ENCODE assay signal across 33 mouse cellular contexts in the genomic region with DNA sequence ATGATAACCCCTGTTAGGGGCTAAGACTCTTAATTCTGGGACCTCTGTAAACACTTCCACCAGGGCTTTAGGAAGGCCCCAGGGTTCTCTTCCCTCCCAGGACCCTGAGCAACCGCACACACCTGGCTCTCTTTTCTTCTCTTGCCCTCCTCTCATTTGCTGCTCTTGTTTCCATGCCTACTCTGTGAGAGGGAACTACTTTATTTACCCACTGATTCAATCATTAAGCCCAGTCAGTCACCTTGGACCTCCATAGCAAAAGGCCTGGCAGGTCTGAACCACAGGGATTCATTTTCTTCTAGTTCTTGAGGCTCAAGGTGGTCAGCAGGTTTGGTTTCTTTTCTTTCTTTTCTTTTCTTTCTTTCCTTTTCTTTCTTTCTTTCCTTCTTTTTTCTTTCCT. TPM values are rescaled to one million over a fixed set of nuclear protein-coding genes. Genes with fewer than 3 reads are reported as not detected.
DNase-seq lines count a peak whose midpoint lies in the region; ATAC-seq lines count a peak whose summit lies in the region.
"Had no signal": no experiment of that assay in that cellular context is flagged by ENCODE, and none has a peak within 500 bp of the region (broad histone marks: within the 10 kb centered on the region; RNA-seq: fewer than 3 reads in every experiment).

No protein-coding gene starts in this region.

- no peaks in the 10 kb centered on the region for H3K27me3 ChIP-seq in heart, embryonic 10.5 days (ENCODE audit: insufficient read depth, poor library complexity, severe bottlenecking)
- H3K27me3 ChIP-seq in lung, embryonic 15.5 days, result no peaks in the 10 kb centered on the region
- no peaks in the 10 kb centered on the region for H3K27me3 ChIP-seq in limb, embryonic 10.5 days (ENCODE audit: low read depth, poor library complexity, severe bottlenecking)
- H3K27me3 ChIP-seq in stomach, embryonic 15.5 days (replicated peaks), result no peaks in the 10 kb centered on the region
- H3K27me3 ChIP-seq: forebrain, embryonic 13.5 days; heart, embryonic 12.5 days; midbrain, embryonic 13.5 days had no signal

- H3K27ac ChIP-seq in heart, embryonic 10.5 days, result no peak overlapping the region
- no peak overlapping the region for H3K27ac ChIP-seq in lung, embryonic 15.5 days
- peak overlapping the region; percentile 92 for H3K27ac ChIP-seq in limb, embryonic 10.5 days
- peak overlapping the region; percentile 21; the same call in 1 of the 2 replicates for H3K27ac ChIP-seq in stomach, embryonic 15.5 days
- H3K27ac ChIP-seq: forebrain, embryonic 13.5 days; hindbrain, embryonic 14.5 days; liver, embryonic 14.5 days; midbrain, embryonic 13.5 days had no signal

- no peaks in the 10 kb centered on the region for H3K36me3 ChIP-seq in heart, embryonic 10.5 days
- H3K36me3 ChIP-seq in lung, embryonic 15.5 days, result no peaks in the 10 kb centered on the region
- H3K36me3 ChIP-seq in limb, embryonic 10.5 days, result no peaks in the 10 kb centered on the region
- no peaks in the 10 kb centered on the region for H3K36me3 ChIP-seq in stomach, embryonic 15.5 days
- H3K36me3 ChIP-seq: G1E; heart, embryonic 12.5 days; midbrain, embryonic 13.5 days had no signal

- H3K9ac ChIP-seq in lung, embryonic 15.5 days, result no peak overlapping the region
- H3K9ac ChIP-seq in stomach, embryonic 15.5 days, result no peak overlapping the region
- H3K9ac ChIP-seq: forebrain, embryonic 13.5 days; heart, embryonic 12.5 days; hindbrain, embryonic 14.5 days; liver, embryonic 14.5 days; midbrain, embryonic 13.5 days had no signal

- H3K4me2 ChIP-seq in lung, embryonic 15.5 days, result no peak overlapping the region
- H3K4me2 ChIP-seq in stomach, embryonic 15.5 days, result no peak overlapping the region
- H3K4me2 ChIP-seq: forebrain, embryonic 13.5 days; heart, embryonic 12.5 days; hindbrain, embryonic 14.5 days; midbrain, embryonic 13.5 days had no signal

- H3K4me1 ChIP-seq in heart, embryonic 10.5 days, result peaks cover 26% of the 10 kb centered on the region
- peaks cover 27% of the 10 kb centered on the region for H3K4me1 ChIP-seq in lung, embryonic 15.5 days
- peaks cover 69% of the 10 kb centered on the region for H3K4me1 ChIP-seq in limb, embryonic 10.5 days
- H3K4me1 ChIP-seq in stomach, embryonic 15.5 days, result peaks cover 5% of the 10 kb centered on the region

- WGBS in heart, embryonic 10.5 days, result 60% methylated on average over 1 of the region's 1 CpGs
- 58% methylated on average over 1 of the region's 1 CpGs for WGBS in lung, embryonic 15.5 days
- 96% methylated on average over 1 of the region's 1 CpGs for WGBS in limb, embryonic 10.5 days
- WGBS in stomach, embryonic 15.5 days, result 63% methylated on average over 1 of the region's 1 CpGs

- 0 out of 2 replicates have a peak, but pooled peaks have one; percentile 40 for ATAC-seq in lung, embryonic 15.5 days (ENCODE audit: borderline replicate concordance, extremely low read depth, low FRiP score, low TSS enrichment)
- peak; percentile 66 for ATAC-seq in stomach, embryonic 15.5 days (ENCODE audit: insufficient read depth, low FRiP score, low read depth)
- ATAC-seq: forebrain, embryonic 13.5 days; intestine, postnatal 0 days; midbrain, embryonic 13.5 days had no signal

- no peak overlapping the region for H3K4me3 ChIP-seq in heart, embryonic 10.5 days
- no peak overlapping the region for H3K4me3 ChIP-seq in lung, embryonic 15.5 days
- H3K4me3 ChIP-seq in limb, embryonic 10.5 days, result no peak overlapping the region
- no peak overlapping the region for H3K4me3 ChIP-seq in stomach, embryonic 15.5 days (replicated peaks)
- H3K4me3 ChIP-seq: forebrain, embryonic 13.5 days; heart, embryonic 12.5 days; megakaryocyte, embryonic 14.5 days; midbrain, embryonic 13.5 days had no signal

- intact Hi-C loops in heart, postnatal 25 days (cut with DNase I), result no loop called here

- DNase-seq in heart, embryonic 10.5 days (ENCODE audit: low spot score), result peak; percentile 20
- no peak for DNase-seq in heart, postnatal 25 days (ENCODE audit: low spot score)
- DNase-seq in lung, postnatal 25 days (ENCODE audit: low spot score), result no peak
- no peak for DNase-seq in limb, embryonic 10.5 days (ENCODE audit: low spot score)
- DNase-seq in retina, embryonic 14.5 days (ENCODE audit: low spot score), result no peak
- DNase-seq: adrenal gland, adult 8-10 months; cerebellum, adult 8-10 months; cerebellum, postnatal 25 days; gastrocnemius, postnatal 10 days; kidney, adult 9 months; kidney, postnatal 10 days; layer of hippocampus, adult 9-11 months; lung, postnatal 4 days; right cerebral cortex, postnatal 25 days; thymus, postnatal 4 days had no signal

- H3K9me3 ChIP-seq in heart, embryonic 10.5 days, result no peaks in the 10 kb centered on the region
- H3K9me3 ChIP-seq in lung, embryonic 15.5 days, result no peaks in the 10 kb centered on the region
- no peaks in the 10 kb centered on the region for H3K9me3 ChIP-seq in limb, embryonic 10.5 days (replicated peaks)
- no peaks in the 10 kb centered on the region for H3K9me3 ChIP-seq in stomach, embryonic 15.5 days
- H3K9me3 ChIP-seq: forebrain, embryonic 13.5 days; G1E; heart, embryonic 12.5 days; midbrain, embryonic 13.5 days had no signal

RNA-seq across cellular contexts. Expression of gene Tut4, which starts 23.0 kb away (rescaled TPM):
- 44.6 and 79.6 TPM in 2 replicates for polyA plus RNA-seq in heart, embryonic 10.5 days (2016; fragmentation: Nextera tagmentation; extraction: Ambion mirVana)
- 10 to 100 TPM; 21.2 to 24.0 TPM for total RNA-seq in heart, postnatal 25 days (2021)
- polyA plus RNA-seq in lung, embryonic 15.5 days (2015; fragmentation: Nextera tagmentation; extraction: Ambion mirVana), result 60.1 and 60.7 TPM in 2 replicates
- 95.8 and 119 TPM in 2 replicates for polyA plus RNA-seq in limb, embryonic 10.5 days (2016; fragmentation: Nextera tagmentation; extraction: Ambion mirVana)
- polyA plus RNA-seq in stomach, embryonic 15.5 days (2015; fragmentation: Nextera tagmentation; extraction: Ambion mirVana), result 58.2 and 63.5 TPM in 2 replicates

RNA-seq across cellular contexts. Expression of gene Gpx7, which starts 29.5 kb away (rescaled TPM):
- polyA plus RNA-seq in heart, embryonic 10.5 days (2016; fragmentation: Nextera tagmentation; extraction: Ambion mirVana), result 54.3 and 58.8 TPM in 2 replicates
- total RNA-seq in heart, postnatal 25 days (2021), result 10 to 100 TPM in 1 of 2 experiments, 1 to 10 TPM in 1; 9.0 to 11.1 TPM
- polyA plus RNA-seq in lung, embryonic 15.5 days (2015; fragmentation: Nextera tagmentation; extraction: Ambion mirVana), result 86.3 and 88.2 TPM in 2 replicates
- 40.6 and 44.3 TPM in 2 replicates for polyA plus RNA-seq in limb, embryonic 10.5 days (2016; fragmentation: Nextera tagmentation; extraction: Ambion mirVana)
- 53.9 and 54.6 TPM in 2 replicates for polyA plus RNA-seq in stomach, embryonic 15.5 days (2015; fragmentation: Nextera tagmentation; extraction: Ambion mirVana)
- total RNA-seq: monocyte, adult 5-6 weeks had no signal
- polyA plus RNA-seq: G1E had no signal

RNA-seq across cellular contexts. Expression of gene Shisal2a, which starts 53.1 kb away (rescaled TPM):
- 3.0 and 3.5 TPM in 2 replicates for polyA plus RNA-seq in heart, embryonic 10.5 days (2016; fragmentation: Nextera tagmentation; extraction: Ambion mirVana)
- not detected for total RNA-seq in heart, postnatal 25 days (2021)
- 0.36 and 0.88 TPM in 2 replicates for polyA plus RNA-seq in lung, embryonic 15.5 days (2015; fragmentation: Nextera tagmentation; extraction: Ambion mirVana)
- 1.5 and 5.6 TPM in 2 replicates for polyA plus RNA-seq in limb, embryonic 10.5 days (2016; fragmentation: Nextera tagmentation; extraction: Ambion mirVana)
- 2.3 and 2.6 TPM in 2 replicates for polyA plus RNA-seq in stomach, embryonic 15.5 days (2015; fragmentation: Nextera tagmentation; extraction: Ambion mirVana)
- total RNA-seq: G1E; gastrocnemius, postnatal 10 days; granulocyte monocyte progenitor cell, adult 5-6 weeks; hematopoietic stem cell, adult 5-6 weeks; left cerebral cortex, adult 18-20 months; left cerebral cortex, postnatal 25 days; monocyte, adult 5-6 weeks had no signal
- polyA plus RNA-seq: G1E; large intestine, adult 2 months; testis, adult 2 months; thymus, postnatal 0 days had no signal

Comparison
In these comparisons a context has a peak if more than half of its experiments do, and no peak if none do; other contexts are left out.
1. H3K27ac ChIP-seq: peak in limb, embryonic 10.5 days (single experiment) and stomach, embryonic 15.5 days (single experiment); none in heart, embryonic 10.5 days (single experiment) and lung, embryonic 15.5 days (single experiment).